Mouse (Mus musculus) adrenal gland, postnatal 14 days (tissue): Measurements from ENCODE around the gene Vkorc1. TPM values are rescaled to one million over a fixed set of nuclear protein-coding genes. Genes with fewer than 3 reads are reported as not detected.

ENCODE experiments used
- DNase-seq: peaks from one replicate; pipeline ENCODE4 v3.0.0; 2021; ENCODE audit warnings: mixed read lengths
- total RNA-seq: library from RNA; stranded (reverse); gene quantifications from 2 replicates; pipeline ENCODE4 v1.2.3, GENCODE M21; 2021

Vkorc1 gene
- total RNA-seq, 1 experiment from 2014 or later: 92.8 TPM

DNA sequence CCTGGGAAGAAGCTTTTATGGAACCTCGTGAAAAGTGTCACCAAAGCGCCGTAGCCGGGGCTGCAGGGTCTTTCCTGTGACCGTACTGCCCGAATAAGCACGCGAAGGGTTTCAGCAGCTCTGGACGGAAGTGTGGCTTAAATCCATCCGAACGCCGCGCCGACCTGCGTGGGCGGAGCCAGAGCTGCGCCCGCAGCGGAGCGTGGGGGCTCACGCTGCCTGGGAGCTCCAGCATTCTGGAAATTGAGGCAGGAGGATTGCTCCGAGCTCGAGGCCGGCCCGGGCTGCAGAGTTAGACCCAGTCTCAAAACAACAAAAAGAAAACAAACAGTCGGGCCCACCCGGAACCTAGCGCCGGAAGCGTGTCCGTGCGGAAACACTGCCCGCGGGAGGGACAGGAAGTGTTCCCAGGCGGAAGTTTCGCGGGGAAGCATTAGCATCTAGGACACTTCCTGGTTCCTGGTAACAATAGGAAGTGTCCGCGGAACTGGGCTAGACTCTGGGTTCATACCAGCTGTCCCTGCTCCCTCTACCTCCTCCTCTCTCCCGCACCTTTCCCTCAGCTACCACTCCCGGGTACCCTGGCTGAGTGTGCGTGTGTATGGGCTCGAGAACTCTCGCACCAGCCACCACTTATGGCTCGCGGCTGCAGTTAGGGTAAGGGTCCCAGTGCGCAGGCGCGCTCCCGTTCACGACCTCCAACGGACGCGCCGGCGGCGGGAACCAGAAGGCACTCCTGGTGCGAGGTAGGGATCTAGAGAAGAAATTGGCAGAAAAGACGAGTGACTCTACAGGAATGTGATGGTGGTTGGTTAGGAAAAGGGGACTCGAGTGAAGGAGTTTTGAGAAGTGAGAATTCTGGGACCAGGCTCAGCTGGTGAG, 18.7 kb downstream of the Vkorc1 start, which contains the start of gene Zfp668:
Zfp668 (minus strand) TSS at position 362 of the 882 bp plus-strand sequence.
- peak; percentile 95 for DNase-seq

- peak; percentile 88 for DNase-seq
Observed at GRCm38 (mm10) chr7:127876041-127876466, 19.4 kb downstream of the Vkorc1 start, which contains the start of gene Zfp646. TSS of gene Zfp646 (plus strand) at chr7:127876221.

DNA sequence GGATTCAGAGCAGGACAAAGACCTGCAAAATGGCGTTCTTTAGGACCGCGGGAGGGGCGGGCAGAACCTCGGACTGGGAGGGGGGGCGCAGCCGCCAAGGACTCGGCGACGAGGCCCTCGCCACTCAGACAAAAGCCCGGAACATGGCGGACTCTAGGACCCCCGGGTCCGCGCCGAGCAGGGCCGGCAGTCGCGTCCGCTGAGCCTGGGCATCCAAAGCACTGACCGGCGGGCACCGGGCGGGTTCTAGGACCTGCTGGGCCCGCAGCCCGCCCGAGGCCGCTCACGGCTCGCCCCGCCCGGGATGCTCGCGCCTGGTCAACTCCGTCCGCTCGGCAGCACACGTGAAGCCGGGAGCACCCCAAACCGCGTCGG, 19.8 kb downstream of the Vkorc1 start:
- peak; percentile 94 for DNase-seq

GRCm38 (mm10) chr7:127874812-127875626, 20.4 kb downstream of the Vkorc1 start:
- no peak for DNase-seq

GRCm38 (mm10) chr7:127870136-127870821, 25.1 kb downstream of the Vkorc1 start:
- no peak for DNase-seq

DNA sequence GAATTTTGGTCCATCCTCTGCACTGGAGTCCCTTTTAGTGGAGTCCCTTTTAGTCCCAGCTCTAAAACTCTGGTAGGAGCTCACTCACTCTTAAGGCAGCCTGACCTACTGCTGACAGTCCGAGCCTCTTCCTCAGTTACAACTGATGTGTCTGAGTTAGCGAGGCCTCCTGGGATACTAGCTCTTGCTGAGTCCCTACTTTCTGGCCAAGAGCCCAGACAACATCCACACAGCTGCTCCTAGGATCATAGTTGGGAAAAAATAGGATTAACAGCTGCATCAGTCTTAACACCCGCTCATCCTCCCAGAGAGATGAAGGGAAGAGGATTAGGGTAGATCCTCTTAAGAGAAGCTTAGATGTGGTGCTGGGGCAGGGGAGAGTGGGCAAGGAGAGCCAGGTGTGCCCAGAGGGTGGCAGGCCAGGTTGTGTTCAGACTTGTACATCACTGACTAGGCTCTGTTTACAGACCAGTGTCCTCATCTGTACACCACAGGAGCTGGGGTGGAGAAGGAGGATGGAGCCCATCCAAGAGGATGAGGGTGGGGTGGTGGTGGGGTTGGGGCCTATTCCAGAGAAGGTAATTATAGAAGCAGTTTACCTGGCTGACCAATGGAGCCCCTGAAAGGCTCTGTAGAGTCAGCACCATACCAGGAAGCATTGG, 26.1 kb downstream of the Vkorc1 start:
- DNase-seq: no peak

- DNase-seq: no peak
Observed at GRCm38 (mm10) chr7:127867641-127868040, 27.8 kb downstream of the Vkorc1 start.

- DNase-seq: no peak
Observed at GRCm38 (mm10) chr7:127866434-127866833, 29.0 kb downstream of the Vkorc1 start.

GRCm38 (mm10) chr7:127858258-127858657, 37.2 kb downstream of the Vkorc1 start:
- DNase-seq: no peak

DNA sequence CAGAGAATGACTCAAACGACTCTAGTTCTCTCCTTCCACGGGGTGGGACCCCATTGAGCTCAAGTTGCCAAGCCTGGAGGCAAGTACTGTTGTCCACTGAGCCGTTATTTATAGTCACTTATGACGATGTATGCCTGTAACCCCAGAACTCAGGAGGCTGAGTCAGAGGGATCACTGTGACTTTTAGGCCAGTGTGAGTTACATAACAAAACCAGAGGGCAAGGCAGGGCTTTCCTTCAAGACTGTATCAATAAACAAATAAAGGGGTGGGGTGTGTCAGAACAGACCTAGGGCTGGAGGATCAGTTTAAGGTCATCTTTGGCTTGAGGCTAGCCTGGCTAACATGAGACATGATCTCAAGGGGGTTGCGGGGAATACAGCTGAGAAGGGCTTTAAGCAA, 44.5 kb downstream of the Vkorc1 start:
- no peak for DNase-seq

- DNase-seq: no peak
Observed at GRCm38 (mm10) chr7:127849973-127850875, 45.2 kb downstream of the Vkorc1 start.

Other genes starting within 250 kb of the Vkorc1 start
- 64.8 and 69.2 TPM in 2 replicates for gene Bcl7c, start 186.7 kb downstream of the Vkorc1 start, total RNA-seq
- 4.7 and 5.1 TPM in 2 replicates for gene Ctf1, start 182.9 kb downstream of the Vkorc1 start, total RNA-seq
- gene Ctf2, start 163.5 kb downstream of the Vkorc1 start, total RNA-seq: not detected in 2 replicates
- gene Fbxl19, start 151.1 kb downstream of the Vkorc1 start, total RNA-seq: 12.8 and 14.5 TPM in 2 replicates
- gene Orai3, start 125.8 kb downstream of the Vkorc1 start, total RNA-seq: 28.1 and 28.3 TPM in 2 replicates
- 37.7 and 46.2 TPM in 2 replicates for gene Setd1a, start 118.9 kb downstream of the Vkorc1 start, total RNA-seq
- gene Gm49388, start 110.0 kb downstream of the Vkorc1 start, total RNA-seq: 0.38 and 0.44 TPM in 2 replicates
- gene Hsd3b7, start 95.0 kb downstream of the Vkorc1 start, total RNA-seq: 38.0 and 69.3 TPM in 2 replicates
- gene Stx4a, start 71.3 kb downstream of the Vkorc1 start, total RNA-seq: 84.5 and 85.0 TPM in 2 replicates
- gene Stx1b, start 71.1 kb downstream of the Vkorc1 start, total RNA-seq: 7.8 and 9.9 TPM in 2 replicates
- 32.1 and 36.7 TPM in 2 replicates for gene Zfp646, start 19.4 kb downstream of the Vkorc1 start, total RNA-seq
- 8.3 and 12.0 TPM in 2 replicates for gene Zfp668, start 18.8 kb downstream of the Vkorc1 start, total RNA-seq
- gene Prss53, start 4.6 kb downstream of the Vkorc1 start, total RNA-seq: 0.70 and 0.94 TPM in 2 replicates
- not detected in 2 replicates for gene Gm21974, start 163 bp downstream of the Vkorc1 start, total RNA-seq
- 130 and 135 TPM in 2 replicates for gene Bckdk, start 8.5 kb upstream of the Vkorc1 start, total RNA-seq
- gene Kat8, start 16.9 kb upstream of the Vkorc1 start, total RNA-seq: 24.0 and 25.5 TPM in 2 replicates
- gene Prss8, start 34.5 kb upstream of the Vkorc1 start, total RNA-seq: 0.22 and 0.30 TPM in 2 replicates
- gene Prss36, start 51.1 kb upstream of the Vkorc1 start, total RNA-seq: 12.5 and 13.1 TPM in 2 replicates
- 275 and 322 TPM in 2 replicates for gene Fus, start 71.8 kb upstream of the Vkorc1 start, total RNA-seq
- 3.4 and 10.1 TPM in 2 replicates for gene Pycard, start 98.2 kb upstream of the Vkorc1 start, total RNA-seq
- not detected in 2 replicates for gene Trim72, start 108.3 kb upstream of the Vkorc1 start, total RNA-seq
- gene Itgam, start 167.0 kb upstream of the Vkorc1 start, total RNA-seq: 4.2 and 6.4 TPM in 2 replicates
- gene Gm49368, start 167.1 kb upstream of the Vkorc1 start, total RNA-seq: not detected in 2 replicates
- 0.41 and 2.1 TPM in 2 replicates for gene Itgax, start 233.9 kb upstream of the Vkorc1 start, total RNA-seq